Mouse (Mus musculus): ENCODE results near the gene B3galnt2.

- TF ChIP-seq EP300 (IDR thresholded peaks at IDR 0.05; ENCODE audit: low read depth) (no peak), CTCF (IDR thresholded peaks at IDR 0.05; ENCODE audit: low read depth) (no peak)
Observed at GRCm38 (mm10) chr13:13989135-13989534, 34.9 kb downstream of the B3galnt2 start.
